Mouse (Mus musculus) cerebellum, adult 11-12 months (tissue): ENCODE results near the gene Glp2r.

ENCODE experiments used
- DNase-seq: peaks from one replicate; pipeline ENCODE4 v3.0.0; 2022

The Glp2r gene

DNA sequence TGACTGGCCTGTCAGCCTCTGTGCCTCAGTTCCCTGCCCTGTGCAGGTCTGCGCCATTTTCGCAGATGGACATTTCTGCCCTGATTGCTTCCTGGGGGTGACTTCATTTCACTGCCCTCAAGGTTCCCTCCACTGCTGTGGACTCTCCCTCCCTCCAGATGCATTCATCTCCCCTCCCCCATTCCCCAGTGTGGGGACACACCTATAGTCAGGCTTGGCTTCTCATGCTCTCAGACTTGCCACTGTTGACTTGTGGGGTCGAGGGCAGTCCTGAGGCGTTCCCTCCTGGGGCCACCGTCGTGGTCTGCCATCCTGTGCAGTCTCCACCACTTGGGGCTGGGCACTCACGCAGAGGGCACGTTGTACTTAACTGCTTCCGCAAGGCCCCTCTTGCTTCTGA, 114.1 kb downstream of the Glp2r start:
- peak; percentile 62 for DNase-seq

DNA sequence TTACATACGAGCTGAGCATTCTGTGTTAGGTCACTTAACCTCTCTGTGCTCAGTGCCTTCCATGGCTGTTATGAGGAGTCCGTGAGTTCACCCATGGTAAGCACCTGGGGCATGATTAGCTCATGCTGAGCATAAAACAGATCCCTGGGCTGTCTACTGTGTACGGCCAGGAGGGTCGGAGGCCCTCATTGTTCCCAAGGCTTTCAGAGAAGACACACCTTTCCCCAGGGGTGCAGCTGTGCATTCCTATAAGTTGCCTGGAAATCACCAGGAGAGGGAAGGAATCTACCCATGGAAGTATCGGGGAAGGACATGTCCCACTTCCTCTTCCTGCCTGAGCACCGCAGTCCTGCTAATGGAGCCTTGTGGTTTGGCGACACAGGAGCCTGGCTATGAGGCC, 114.6 kb downstream of the Glp2r start:
- DNase-seq = no peak

DNA sequence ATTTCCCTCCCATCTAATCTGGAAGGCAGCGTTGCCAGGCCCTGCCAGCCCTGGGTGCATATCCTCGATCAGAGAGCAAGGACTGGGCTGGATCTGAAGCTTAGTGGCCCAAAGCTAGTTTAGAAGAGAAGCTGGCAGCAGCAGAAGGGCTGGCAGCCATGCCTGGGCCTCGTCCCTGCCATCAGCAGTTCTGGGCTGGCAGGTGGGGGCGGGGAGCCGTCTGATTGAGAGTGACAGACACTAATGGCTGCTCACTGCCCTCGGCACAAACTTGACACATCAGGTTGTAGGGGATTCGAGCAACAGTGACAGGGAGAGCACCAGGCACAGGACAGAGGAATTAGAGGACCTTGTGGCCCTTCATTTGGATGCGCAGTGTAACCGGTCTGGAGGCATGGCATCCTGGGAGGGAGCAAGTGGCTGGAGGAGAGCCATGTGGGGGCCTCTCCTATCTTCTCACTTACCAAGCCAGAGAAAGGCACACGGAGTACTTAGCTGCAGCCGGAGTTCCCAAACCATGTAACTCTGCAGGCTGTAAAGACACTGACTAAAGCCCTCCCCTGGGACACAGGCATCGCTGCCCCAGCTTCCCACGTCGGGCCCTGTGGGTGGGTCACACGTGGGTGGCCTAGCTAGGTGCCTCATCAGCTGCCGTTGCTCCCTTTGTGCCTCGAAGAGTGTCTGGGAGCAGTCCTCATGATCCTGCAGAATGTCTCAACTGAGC, 115.6 kb downstream of the Glp2r start:
- DNase-seq = peak; percentile 90

- peak; percentile 75 for DNase-seq
Observed at GRCm38 (mm10) chr11:67654514-67654913, 116.4 kb downstream of the Glp2r start.

DNA sequence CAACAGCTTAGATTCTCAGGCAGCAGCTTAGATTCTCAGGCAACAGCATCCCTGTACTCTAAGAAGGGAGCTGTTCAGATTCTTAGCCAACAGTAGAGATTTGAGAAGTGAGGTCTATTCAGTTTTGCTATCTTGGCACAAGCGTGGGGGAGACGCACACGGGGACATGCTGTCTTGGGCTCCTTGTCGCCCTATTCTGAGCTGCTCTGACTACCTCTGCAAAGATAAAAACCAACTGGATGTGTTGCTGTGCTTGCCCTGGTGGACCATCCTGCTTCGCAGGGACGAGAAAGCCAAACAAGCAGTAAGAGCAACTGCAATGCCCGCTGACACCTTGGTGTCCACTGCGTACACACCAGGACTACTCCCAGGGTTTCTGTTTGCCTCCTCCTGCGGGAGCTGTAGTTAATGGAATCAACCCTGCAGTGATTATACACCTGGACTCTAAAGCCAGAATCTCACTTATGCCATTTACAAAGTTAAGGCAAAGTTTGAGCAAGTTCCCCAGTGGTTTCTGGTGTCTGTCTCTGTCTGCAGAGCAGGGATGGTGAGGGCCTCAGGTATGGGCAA, 117.3 kb downstream of the Glp2r start:
- DNase-seq = peak; percentile 43

- DNase-seq = no peak
Observed at GRCm38 (mm10) chr11:67652893-67653255, 118.1 kb downstream of the Glp2r start.

- peak; percentile 95 for DNase-seq
Observed at GRCm38 (mm10) chr11:67652194-67652892, 118.6 kb downstream of the Glp2r start.

DNA sequence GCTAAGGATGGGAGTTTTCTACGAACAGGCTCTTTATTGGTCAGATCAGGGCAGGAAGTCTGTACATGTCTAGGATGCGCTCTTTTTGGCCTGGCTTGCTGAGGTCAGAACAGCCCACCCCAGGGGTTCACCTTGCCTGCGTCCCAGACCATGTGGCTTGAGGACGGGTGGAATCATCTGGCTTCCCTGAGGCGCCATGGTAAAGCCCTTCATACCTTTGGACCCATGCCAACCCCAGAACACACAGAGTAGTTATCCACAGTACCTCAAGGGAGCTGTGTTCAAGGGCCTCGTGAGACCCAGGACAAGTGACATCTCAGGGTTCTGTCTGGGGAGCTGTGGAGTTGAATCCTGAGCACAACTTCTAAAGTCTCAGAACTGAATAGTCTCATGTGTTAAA, 119.2 kb downstream of the Glp2r start:
- peak; percentile 79 for DNase-seq

GRCm38 (mm10) chr11:67649971-67650707, 120.8 kb downstream of the Glp2r start:
- peak; percentile 38 for DNase-seq

DNA sequence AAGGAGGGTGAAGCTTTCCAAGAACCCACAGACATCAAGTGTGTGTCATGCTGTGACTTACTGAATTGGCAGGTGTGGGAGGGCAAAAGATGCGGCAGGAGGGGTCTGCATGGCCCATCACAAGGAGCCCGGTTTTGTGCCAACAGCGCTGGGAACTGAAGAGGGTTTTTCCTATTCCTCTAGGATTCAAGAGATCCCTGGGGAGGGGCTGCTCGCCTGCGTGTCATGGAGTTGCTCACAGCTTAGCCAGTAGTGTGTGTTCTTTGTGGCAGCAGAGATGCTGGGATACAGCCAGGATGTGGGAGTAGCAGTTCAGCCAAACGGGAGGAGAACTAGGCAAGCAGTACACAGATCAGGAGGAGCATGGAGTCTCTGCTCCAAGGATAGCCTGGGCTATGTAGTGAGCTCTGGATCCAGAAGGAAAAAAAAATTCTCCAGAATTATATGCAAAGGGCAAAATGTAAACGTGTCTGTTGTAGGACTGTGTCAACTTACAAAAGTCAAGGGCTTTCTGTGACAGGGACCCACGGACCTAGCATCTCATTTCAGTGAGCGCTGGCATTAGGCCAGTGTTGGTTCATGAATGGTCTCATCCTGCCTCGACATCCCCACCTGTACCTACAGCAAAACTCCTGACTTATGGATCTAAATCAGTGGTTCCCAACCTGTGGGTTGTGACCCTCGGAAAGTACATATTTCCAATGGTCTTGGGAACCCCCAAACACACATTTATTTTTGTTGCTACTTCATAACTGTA, 122.1 kb downstream of the Glp2r start:
- peak; percentile 64 for DNase-seq

- peak; percentile 84 for DNase-seq
Observed at GRCm38 (mm10) chr11:67647745-67648144, 123.2 kb downstream of the Glp2r start.

DNA sequence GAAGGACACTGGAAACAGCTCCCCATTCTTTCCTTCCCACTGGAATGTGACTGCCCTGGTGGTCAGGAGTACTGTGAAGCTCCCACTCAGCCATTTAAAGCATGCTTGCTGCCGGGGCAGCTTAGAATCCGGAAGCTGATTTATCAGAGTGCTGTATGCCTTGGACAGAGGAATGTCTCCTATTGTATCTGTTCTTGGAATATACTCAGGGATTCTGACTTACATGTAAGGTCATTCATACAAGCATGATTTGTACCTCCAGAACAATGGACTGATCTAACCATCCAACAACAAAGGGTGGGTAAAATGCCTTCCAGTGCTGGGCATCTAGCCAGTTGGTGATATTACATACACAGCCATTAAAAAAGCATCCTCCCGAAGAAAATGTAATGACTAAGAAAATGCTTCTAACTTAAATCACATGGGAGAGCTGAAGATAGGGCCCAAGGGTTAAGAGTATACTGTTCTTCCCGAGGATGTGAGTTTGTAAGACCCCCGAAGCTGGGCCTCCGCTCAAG, 126.3 kb downstream of the Glp2r start:
- DNase-seq = no peak

- peak; percentile 44 for DNase-seq
Observed at GRCm38 (mm10) chr11:67643465-67643864, 127.5 kb downstream of the Glp2r start.

DNA sequence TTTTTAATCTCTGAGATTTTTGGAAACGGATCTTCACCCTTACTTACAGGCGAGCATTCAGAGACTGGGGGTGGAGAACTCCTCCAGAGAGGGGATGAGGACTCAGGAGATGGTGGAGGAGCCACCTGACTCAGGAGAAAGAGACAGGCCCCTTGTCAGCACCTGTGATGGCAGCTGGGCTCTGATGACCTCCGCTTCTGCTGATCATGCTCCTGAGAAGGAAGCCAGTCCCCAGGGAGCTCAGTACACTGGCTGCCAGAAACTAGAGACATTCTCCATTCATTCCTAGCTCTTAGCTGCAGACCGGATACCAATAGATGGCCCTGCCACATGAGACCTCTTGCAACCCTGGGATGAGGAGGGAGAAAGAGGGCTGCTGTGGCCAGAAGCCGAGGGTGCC, 128.1 kb downstream of the Glp2r start:
- DNase-seq = peak; percentile 17

GRCm38 (mm10) chr11:67642421-67642820, 128.5 kb downstream of the Glp2r start:
- DNase-seq = no peak

- no peak for DNase-seq
Observed at GRCm38 (mm10) chr11:67640299-67640698, 130.7 kb downstream of the Glp2r start.

- no peak for DNase-seq
Observed at GRCm38 (mm10) chr11:67638401-67638800, 132.6 kb downstream of the Glp2r start.

DNA sequence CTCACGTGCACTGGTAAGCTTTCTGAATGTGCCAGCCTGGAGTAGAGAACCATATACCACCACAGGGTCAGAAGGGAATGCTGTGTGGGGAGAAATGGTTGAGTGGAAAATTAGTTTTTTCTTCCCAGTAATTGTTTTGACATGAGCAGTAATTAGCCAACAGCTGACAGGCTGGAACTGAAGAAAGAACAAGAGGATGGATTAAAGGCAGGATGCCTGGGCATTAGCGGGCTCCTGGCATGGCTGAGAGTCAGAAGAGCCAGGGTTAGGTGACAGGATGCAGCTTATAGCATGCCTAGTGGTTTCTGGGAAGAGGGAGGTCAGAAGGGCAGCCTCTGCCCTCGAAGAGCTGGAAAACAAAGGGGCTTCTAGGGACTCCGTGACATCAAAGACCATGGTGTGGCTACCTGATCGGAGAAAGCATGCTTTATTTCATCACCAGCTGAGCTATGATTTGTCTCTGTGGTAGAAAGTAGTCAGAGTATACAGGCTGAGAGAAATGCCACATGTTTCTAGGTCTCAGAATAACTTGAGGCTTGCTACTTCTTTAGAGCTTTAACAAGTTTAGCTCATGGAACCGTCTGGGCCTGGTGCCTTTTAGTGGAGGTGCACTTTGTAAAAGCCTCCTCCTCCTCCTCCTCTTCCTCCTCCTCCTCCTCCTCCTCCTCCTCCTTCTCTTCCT, 133.9 kb downstream of the Glp2r start:
- DNase-seq = no peak

- DNase-seq = no peak
Observed at GRCm38 (mm10) chr11:67636201-67636600, 134.8 kb downstream of the Glp2r start.

DNA sequence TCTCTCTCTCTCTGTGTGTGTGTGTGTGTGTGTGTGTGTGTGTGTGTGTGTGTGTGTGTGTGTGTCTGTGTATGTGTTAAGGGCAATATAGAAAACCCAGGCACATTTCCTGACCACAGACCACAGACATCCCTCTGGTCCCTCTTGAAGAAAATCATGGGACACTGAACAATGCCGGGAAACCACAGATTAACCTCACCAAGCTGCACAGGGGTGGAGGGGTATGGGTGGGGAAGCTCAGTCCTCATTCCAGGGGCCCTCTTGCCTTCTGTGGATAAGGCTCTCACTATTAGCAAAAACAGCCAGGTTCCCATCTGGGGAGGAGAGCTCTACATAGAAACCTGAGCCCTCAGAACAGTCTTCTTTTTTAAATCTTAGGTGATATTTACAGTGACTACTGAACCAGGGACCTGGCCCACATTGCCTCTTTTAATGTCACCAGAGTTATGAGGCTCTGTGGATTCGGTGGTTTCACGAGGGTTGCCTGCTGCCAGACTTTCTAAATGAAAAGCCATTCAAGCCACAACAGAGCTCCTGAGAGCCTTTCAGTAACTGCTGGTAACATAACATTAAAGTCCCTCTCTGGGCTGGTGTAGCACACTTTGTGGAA, 137.2 kb downstream of the Glp2r start:
- no peak for DNase-seq

GRCm38 (mm10) chr11:67632906-67633305, 138.0 kb downstream of the Glp2r start:
- DNase-seq = no peak
